Mouse (Mus musculus) midbrain, embryonic 14.5 days (tissue): Measurements from ENCODE around the gene Rpl26. TPM values are rescaled to one million over a fixed set of nuclear protein-coding genes. Genes with fewer than 3 reads are reported as not detected.

ENCODE experiments used
- ATAC-seq: fragments of 200-750 bp; cut with Nextera tagmentation; 2 replicates; pipeline ENCODE4 v1.8.0; 2017; ENCODE audit warnings: moderate number of reproducible peaks, moderate library complexity; ENCODE audit not compliant: low FRiP score, low TSS enrichment
- DNase-seq: peaks from one replicate; pipeline ENCODE4 v3.0.0-alpha.2; 2015
- H3K27ac ChIP-seq: fragments of 300-500 bp; sonication (generic); replicated peaks from 2 replicates; pipeline ENCODE4 v1.5.1; 2014; ENCODE audit warnings: mild to moderate bottlenecking, low read depth, low read length, moderate library complexity
- H3K27me3 ChIP-seq: fragments of 300-500 bp; sonication (generic); 2 replicates; pipeline ENCODE4 v1.6.1; 2014; ENCODE audit warnings: low read length, control low read depth, mixed read lengths; ENCODE audit not compliant: control insufficient read depth, insufficient read depth
- H3K36me3 ChIP-seq: fragments of 300-500 bp; sonication (generic); 2 replicates; pipeline ENCODE4 v1.6.1; 2014; ENCODE audit warnings: low read length, control low read depth; ENCODE audit not compliant: control insufficient read depth, insufficient read depth
- H3K4me1 ChIP-seq: fragments of 300-500 bp; sonication (generic); 2 replicates; pipeline ENCODE4 v1.6.1; 2014; ENCODE audit warnings: mild to moderate bottlenecking, antibody characterized with exemption, low read length, control low read depth; ENCODE audit not compliant: control insufficient read depth, insufficient read depth
- H3K4me2 ChIP-seq: fragments of 300-500 bp; sonication (generic); 2 replicates; pipeline ENCODE4 v1.6.1; 2014; ENCODE audit warnings: mild to moderate bottlenecking, low read length, moderate library complexity
- H3K4me3 ChIP-seq: fragments of 300-500 bp; sonication (generic); replicated peaks from 2 replicates; pipeline ENCODE4 v1.5.1; 2014; ENCODE audit warnings: low read depth, low read length
- H3K9ac ChIP-seq: fragments of 300-500 bp; sonication (generic); replicated peaks from 2 replicates; pipeline ENCODE4 v1.6.1; 2014; ENCODE audit warnings: mild to moderate bottlenecking, low read length, moderate library complexity
- H3K9me3 ChIP-seq: fragments of 300-500 bp; sonication (generic); 2 replicates; pipeline ENCODE4 v1.6.1; 2016; ENCODE audit warnings: low read length, control low read depth, mixed read lengths; ENCODE audit not compliant: control insufficient read depth
- WGBS: fragments of 180-500 bp; shearing (Covaris S2); extraction: QIAGEN DNeasy Blood & Tissue Kit; methylation state at CpG from one replicate; pipeline ENCODE4 v1.1.7; 2014; 5-methylcytosine and 5-hydroxymethylcytosine counted together
- polyA plus RNA-seq: library from polyadenylated mRNA; unstranded; fragments of >200 nt; fragmentation: Nextera tagmentation; extraction: Ambion mirVana; gene quantifications from 2 replicates; pipeline ENCODE4 v1.2.1, GENCODE M21; 2014

Gene Rpl26
- polyA plus RNA-seq, 1 experiment from 2014 or later: 670 TPM

DNA sequence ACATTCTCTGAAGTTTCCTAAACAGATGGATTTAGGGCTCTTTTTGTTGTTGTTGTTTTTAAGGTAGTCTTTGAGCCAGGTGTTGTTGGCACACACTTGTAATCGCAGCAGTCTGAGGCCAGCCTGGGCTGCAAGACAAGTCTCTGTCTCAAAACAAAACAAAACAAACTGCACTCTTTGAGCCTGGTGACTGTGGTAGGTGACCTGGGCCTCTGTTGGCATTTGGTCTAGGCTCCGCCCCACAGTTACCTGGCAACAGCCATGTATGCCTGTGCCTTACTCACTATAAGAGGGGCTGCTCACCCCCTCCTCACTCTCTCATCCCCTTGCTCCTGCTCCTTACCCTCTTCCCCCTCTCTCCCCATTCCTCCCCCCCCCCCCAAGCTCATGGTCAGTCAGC lies 39.1 kb upstream of the Rpl26 start:
- no peaks in the 10 kb centered on the region for H3K27me3 ChIP-seq
- H3K27ac ChIP-seq: no peak overlapping the region
- WGBS: 83% methylated on average over 2 of the region's 2 CpGs
- no peak for ATAC-seq
- H3K9me3 ChIP-seq: no peaks in the 10 kb centered on the region
- H3K4me1 ChIP-seq: no peaks in the 10 kb centered on the region
- H3K4me2 ChIP-seq: no peak overlapping the region
- H3K36me3 ChIP-seq: no peaks in the 10 kb centered on the region
- H3K4me3 ChIP-seq: no peak overlapping the region
- DNase-seq: no peak
- H3K9ac ChIP-seq: no peak overlapping the region

DNA sequence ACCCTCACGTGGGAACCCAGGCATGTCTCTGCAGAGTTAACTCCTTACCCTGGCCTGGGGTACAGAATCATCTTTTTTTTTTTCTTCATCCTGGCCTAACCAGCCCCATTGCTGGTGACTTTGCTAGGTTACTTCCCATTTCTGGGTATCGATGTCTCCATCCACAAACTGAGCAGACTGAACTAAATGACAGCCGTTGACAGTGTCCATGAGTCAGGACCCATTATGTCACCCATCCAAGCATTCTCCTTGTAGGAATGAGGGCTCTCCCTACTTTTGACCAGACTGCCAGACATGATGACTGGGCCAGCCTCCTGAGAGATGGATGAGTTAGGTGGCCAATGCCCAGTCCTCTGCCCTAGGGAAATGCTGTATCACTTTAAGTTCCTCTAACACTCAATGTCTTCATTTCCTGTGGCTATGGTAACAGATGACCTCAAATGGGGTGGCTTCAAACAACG lies 37.7 kb upstream of the Rpl26 start:
- no peak overlapping the region for H3K27ac ChIP-seq
- no peaks in the 10 kb centered on the region for H3K36me3 ChIP-seq
- no peaks in the 10 kb centered on the region for H3K4me1 ChIP-seq
- 77% methylated on average over 4 of the region's 4 CpGs for WGBS
- no peaks in the 10 kb centered on the region for H3K9me3 ChIP-seq
- no peaks in the 10 kb centered on the region for H3K27me3 ChIP-seq
- H3K4me3 ChIP-seq: no peak overlapping the region
- no peak for ATAC-seq
- no peak overlapping the region for H3K9ac ChIP-seq
- no peak for DNase-seq
- H3K4me2 ChIP-seq: no peak overlapping the region

GRCm38 (mm10) chr11:68864544-68865189 lies 36.7 kb upstream of the Rpl26 start:
- no peak overlapping the region for H3K27ac ChIP-seq
- no peak overlapping the region for H3K4me2 ChIP-seq
- H3K27me3 ChIP-seq: no peaks in the 10 kb centered on the region
- no peak overlapping the region for H3K9ac ChIP-seq
- peak; percentile 25 for DNase-seq
- 66% methylated on average over 9 of the region's 9 CpGs for WGBS
- no peaks in the 10 kb centered on the region for H3K36me3 ChIP-seq
- H3K4me1 ChIP-seq: no peaks in the 10 kb centered on the region
- no peak for ATAC-seq
- no peak overlapping the region for H3K4me3 ChIP-seq
- H3K9me3 ChIP-seq: no peaks in the 10 kb centered on the region

- no peaks in the 10 kb centered on the region for H3K36me3 ChIP-seq
- no peaks in the 10 kb centered on the region for H3K27me3 ChIP-seq
- H3K27ac ChIP-seq: no peak overlapping the region
- WGBS: 88% methylated on average over 9 of the region's 9 CpGs
- H3K4me2 ChIP-seq: no peak overlapping the region
- DNase-seq: no peak
- no peak overlapping the region for H3K9ac ChIP-seq
- H3K4me1 ChIP-seq: no peaks in the 10 kb centered on the region
- no peak overlapping the region for H3K4me3 ChIP-seq
- no peaks in the 10 kb centered on the region for H3K9me3 ChIP-seq
- ATAC-seq: no peak
These were observed 30.1 kb upstream of the Rpl26 start for GRCm38 (mm10) chr11:68871277-68871676.

DNA sequence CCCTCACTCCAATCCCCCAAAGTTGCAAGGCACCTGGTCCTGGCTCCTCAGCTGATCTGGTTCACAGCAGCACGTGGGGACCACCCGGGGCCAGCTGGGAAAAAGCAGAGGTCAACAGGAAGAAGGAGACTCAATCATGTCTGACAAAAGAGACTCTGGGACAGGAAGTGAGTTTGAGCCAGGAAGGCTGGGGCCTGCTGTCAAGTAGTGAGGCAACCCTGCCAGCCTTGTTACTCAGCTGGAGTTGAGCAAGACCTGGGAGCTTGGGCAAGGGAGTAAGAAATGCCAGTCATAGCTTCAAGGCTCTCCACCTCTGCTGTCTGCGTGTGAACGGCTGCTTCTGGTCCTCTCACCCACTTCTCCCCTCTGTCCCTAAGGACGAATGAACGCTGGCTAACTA lies 29.6 kb upstream of the Rpl26 start, which contains the start of gene Ndel1:
Ndel1 (minus strand) TSS at position 111 of the 400 bp plus-strand sequence.
- Histone ChIP-seq H3K9ac (no peak within 1 kb of the TSS), H3K27ac (no peak within 1 kb of the TSS), H3K4me1 (no peaks in the 10 kb centered on the region), H3K9me3 (no peaks in the 10 kb centered on the region), H3K4me2 (no peak within 1 kb of the TSS), H3K36me3 (no peaks in the 10 kb centered on the region), H3K4me3 (no peak within 1 kb of the TSS), H3K27me3 (no peaks in the 10 kb centered on the region)
- DNase-seq: no peak
- no peak for ATAC-seq
- 66% methylated on average over 6 of the region's 6 CpGs for WGBS

DNA sequence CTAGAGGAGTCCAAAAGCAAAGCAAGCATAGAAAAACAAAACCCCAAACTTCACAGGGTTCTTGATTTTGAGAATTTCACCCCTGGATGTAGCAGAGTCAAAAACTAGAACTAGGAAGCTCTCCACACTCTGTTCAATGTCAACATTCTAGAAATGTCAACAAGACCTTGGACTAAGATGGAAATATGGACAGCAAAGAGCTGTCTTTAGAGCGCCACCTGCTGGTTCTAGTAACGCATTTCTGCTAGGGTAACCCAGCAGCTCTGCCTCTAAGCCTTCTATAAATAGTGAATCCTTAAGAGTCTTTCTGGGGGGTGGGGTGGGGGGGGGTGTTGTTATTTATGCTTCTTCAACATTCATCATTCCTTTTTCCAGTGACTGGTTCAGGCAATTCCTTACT lies 26.5 kb upstream of the Rpl26 start:
- DNase-seq: peak; percentile 90
- Histone ChIP-seq H3K27ac (no peak overlapping the region), H3K4me1 (no peaks in the 10 kb centered on the region), H3K9me3 (no peaks in the 10 kb centered on the region), H3K9ac (no peak overlapping the region), H3K27me3 (no peaks in the 10 kb centered on the region), H3K4me3 (no peak overlapping the region), H3K36me3 (no peaks in the 10 kb centered on the region), H3K4me2 (no peak overlapping the region)
- WGBS: 0% methylated on average over 2 of the region's 2 CpGs
- ATAC-seq: no peak

DNA sequence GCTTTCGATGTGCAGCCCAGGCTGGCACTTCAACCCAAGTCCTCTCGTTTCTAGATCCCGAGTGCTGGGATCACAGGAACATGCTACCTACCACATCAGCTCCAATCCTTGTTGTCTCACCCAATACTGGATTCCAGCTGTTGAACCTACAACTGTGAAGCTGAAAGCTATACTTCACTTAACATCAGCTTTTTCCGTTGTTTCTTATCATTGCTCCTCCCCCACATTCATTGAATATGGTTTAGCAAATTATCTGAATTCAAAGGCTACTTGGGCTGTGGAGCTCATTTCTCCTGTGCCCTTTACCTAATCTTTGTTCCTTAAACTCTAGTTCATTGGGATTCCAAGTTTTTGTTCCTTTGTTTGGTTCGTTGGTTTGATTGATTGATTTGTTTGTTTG lies 22.6 kb upstream of the Rpl26 start:
- Histone ChIP-seq H3K36me3 (no peaks in the 10 kb centered on the region), H3K4me2 (no peak overlapping the region), H3K4me1 (no peaks in the 10 kb centered on the region), H3K9ac (no peak overlapping the region), H3K27me3 (no peaks in the 10 kb centered on the region), H3K4me3 (no peak overlapping the region), H3K27ac (no peak overlapping the region), H3K9me3 (no peaks in the 10 kb centered on the region)
- WGBS: 91% methylated on average over 5 of the region's 5 CpGs
- ATAC-seq (no peak), DNase-seq (no peak)

DNA sequence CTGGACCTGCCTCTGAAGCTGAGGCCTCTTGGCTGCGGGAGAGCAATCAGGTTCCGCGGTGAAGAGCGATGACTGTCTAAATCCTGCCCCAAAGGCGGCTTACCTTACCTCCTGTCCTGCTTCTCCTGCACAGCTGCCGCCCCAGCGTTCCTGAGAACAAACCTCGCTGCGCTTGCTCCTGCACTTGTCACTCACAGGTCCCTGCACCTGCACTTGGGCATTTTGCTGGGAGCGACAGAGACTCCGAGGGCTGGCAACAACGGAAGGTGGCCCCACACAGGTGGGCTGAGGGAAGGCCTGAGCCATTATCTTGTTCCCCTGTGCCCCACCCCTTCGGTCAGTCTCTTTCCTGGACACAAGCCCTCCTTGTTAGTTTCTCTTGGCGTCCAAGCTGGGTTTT lies 19.3 kb upstream of the Rpl26 start:
- Histone ChIP-seq H3K36me3 (no peaks in the 10 kb centered on the region), H3K4me3 (no peak overlapping the region), H3K27ac (no peak overlapping the region), H3K4me2 (no peak overlapping the region), H3K4me1 (no peaks in the 10 kb centered on the region), H3K9me3 (no peaks in the 10 kb centered on the region), H3K9ac (no peak overlapping the region), H3K27me3 (no peaks in the 10 kb centered on the region)
- DNase-seq: no peak
- WGBS: 23% methylated on average over 14 of the region's 14 CpGs
- ATAC-seq: no peak

- H3K36me3 ChIP-seq: no peaks in the 10 kb centered on the region
- DNase-seq (no peak), ATAC-seq (no peak)
- H3K9me3 ChIP-seq: no peaks in the 10 kb centered on the region
- WGBS: 87% methylated on average over 2 of the region's 2 CpGs
- H3K27ac ChIP-seq: no peak overlapping the region
- no peaks in the 10 kb centered on the region for H3K27me3 ChIP-seq
- no peak overlapping the region for H3K9ac ChIP-seq
- no peaks in the 10 kb centered on the region for H3K4me1 ChIP-seq
- H3K4me3 ChIP-seq: no peak overlapping the region
- H3K4me2 ChIP-seq: no peak overlapping the region
These were observed 17.5 kb upstream of the Rpl26 start for GRCm38 (mm10) chr11:68883843-68884242.
